Mouse (Mus musculus): ENCODE measurements at regions not wholly inside any gene's neighbourhood (a gene's known extent, or its start where the extent isn't known, plus 50 kb on each side); places are given as distances from the start of the nearest gene placed in this dataset.

DNA sequence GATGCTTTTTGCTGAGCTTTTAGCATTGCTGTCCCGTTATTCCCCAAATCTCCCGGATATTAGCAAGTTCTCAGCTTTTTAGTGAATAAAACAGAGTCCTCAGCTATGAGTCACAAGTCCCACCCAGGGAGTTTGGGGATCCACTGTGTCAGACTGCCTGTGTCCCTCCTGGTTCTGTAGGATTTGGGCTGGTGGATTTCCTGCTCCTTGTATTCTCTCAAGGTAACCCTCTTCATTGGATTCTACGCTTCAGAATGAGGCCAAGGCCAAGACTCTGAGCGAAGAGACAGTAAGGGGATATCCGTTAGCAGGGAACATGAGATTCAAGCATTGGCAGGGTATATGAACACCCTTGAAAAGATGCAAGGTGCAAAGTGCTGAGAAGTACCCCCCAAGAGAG, 90.9 kb upstream of the Myocd start:
- DNase-seq, result no peak

DNA sequence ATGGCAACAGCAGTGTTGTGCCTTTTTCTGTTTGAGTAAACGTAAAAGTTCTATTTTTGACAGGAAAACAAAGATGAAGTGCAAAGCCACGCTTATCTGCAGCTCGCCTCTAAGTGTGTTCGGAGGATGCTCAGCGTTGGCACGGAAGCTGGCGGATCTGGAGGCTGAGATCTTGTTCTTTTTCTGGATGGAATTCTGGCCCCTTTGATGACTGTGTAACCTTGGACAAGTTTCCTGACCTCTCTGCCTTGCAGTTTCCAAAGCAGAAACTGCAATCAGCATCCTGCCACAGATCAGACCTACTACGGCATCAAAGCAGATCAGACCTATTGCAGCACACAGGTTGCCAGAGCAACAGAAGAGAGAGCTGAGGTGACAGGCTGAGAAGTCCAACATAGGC, 89.1 kb upstream of the Myocd start:
- no peak for DNase-seq

DNA sequence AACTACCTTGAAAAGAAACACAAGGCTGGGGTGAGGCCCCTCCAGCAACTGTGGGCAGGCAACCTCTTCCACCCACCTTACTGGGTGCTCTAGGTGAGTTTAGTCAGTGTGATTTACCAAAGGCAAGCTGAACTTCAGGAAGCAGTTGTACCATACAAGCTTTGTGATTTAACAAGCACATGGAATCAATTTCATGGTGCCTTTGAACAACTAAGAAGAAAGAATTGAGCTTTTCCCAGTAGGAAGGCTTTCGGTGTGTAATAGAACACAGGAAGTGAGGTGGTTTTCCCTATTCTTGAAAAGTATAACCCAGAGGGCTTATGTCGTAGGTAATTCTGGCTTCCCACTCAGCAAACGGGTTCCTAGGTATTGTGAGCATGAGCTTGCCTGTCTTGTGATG, 82.7 kb upstream of the Myocd start:
- no peak for DNase-seq

DNA sequence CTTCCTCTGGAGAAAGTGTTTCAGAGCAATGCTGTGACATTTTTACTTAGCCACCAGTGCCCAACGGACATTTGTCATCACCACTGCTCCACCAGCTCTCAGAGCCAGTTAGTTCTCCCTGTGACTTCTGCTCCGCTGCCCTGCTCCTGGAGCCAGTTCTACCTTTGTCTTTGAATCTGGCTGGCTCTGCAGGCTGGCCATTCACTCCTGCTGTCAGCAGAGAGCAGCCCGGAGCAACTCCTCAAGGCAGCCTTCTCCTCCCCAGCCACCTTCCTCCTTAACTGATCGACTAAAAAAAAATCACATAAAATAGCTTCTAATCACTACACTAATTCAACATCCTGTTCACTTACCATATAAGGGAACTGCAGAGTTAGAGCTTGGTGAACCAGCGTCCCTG, 79.2 kb upstream of the Myocd start:
- DNase-seq, result no peak

DNA sequence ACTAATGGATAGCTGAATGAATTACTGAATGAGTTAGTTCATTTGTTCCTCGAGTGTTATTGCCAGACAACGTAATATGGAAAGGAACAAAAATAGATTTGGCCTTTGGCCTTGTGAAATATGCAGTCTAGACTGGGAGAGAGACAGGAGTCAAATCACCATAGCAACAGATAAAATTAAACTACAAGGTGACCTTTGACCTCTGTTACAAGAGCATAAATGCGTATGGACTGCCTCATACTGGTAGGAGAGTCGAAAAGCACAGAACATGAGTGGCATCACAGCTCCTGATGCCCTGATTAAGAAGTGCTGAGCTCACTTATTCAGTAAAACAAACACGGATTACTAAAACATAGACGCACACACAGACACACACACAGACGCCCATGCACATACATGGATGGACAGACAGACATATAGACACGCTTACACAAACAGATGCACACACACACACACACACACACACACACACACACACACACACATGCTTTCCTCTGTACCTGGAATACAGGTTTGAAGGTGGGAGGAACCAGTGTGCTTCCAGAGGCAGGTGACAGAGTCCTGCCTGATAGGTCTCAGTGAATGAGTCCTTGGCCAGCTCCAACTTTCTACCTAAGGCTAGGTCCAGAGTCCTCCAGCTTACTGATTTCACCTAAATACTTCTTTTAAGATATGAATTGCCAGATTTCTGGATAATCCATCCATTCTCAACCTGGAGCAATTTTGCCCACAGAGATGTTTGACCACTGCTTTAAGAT, 72.1 kb upstream of the Myocd start:
- peak in 1 of 2 experiments; percentile 24 for DNase-seq

DNA sequence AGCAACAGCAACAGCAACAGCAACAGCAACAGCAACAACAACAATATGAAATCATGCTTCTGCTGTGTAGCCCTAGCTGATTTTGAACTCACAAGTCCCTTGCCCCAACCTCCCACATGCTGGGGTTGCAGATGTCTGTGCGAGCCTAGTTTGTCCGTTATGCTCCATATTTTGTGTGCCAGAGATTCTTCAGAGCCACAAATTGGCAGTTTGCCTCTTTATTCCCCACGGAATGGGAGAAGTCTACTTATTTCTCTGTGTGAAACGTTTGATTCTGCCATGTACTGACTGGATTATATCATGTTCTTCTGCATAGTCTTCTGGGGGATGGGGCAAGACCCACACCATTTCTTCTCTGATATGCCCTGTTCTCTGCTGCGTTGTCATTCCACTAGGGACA, 64.5 kb upstream of the Myocd start:
- DNase-seq, result no peak

DNA sequence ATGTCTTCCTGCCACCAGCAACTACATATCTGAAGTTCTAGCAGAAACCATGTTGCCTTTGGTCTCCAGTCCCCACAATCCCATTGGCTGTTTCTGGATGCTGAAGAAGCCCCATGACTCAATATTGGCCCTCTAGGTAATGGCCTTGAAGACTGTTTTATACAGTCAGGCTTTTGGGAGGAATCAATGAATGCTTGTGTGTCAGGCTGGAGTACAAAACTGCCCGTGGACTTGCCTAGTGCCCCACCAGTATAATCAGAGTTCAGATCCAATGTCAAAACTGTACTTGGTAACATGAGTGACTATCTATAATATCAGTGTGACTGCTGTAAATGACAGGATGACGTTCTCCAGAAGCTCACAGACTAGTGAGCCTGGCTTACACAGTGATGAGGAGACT, 63.3 kb upstream of the Myocd start:
- no peak for DNase-seq

DNA sequence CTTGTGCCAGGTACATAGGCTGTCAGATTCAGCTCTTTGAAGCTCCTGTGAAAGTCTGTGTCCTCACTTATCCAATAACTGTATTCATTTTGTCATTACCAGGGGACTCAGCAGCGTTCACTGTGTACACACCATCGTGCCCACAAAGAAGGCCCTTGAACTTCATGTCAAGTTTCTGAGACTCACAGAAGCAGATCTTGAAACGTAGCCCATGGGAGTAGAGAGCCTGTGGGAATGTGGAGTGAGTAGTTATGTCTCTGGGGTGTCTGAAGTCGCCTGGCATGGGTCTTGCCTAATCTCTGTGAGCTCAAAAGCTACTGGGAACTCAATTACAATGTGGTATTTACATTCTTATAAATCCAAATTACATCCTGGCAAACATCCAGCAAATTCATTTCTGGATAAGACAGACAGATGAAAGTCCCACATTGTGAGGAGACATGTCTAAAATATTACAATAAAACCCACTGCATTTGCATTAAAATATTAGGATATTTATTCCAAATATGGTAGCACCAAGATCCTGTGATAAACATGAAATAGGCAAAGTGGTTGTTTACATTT, 53.2 kb upstream of the Myocd start:
- no peak for DNase-seq
